Mouse (Mus musculus): ENCODE measurements at regions not wholly inside any gene's neighbourhood (a gene's known extent, or its start where the extent isn't known, plus 50 kb on each side); places are given as distances from the start of the nearest gene placed in this dataset.

DNA sequence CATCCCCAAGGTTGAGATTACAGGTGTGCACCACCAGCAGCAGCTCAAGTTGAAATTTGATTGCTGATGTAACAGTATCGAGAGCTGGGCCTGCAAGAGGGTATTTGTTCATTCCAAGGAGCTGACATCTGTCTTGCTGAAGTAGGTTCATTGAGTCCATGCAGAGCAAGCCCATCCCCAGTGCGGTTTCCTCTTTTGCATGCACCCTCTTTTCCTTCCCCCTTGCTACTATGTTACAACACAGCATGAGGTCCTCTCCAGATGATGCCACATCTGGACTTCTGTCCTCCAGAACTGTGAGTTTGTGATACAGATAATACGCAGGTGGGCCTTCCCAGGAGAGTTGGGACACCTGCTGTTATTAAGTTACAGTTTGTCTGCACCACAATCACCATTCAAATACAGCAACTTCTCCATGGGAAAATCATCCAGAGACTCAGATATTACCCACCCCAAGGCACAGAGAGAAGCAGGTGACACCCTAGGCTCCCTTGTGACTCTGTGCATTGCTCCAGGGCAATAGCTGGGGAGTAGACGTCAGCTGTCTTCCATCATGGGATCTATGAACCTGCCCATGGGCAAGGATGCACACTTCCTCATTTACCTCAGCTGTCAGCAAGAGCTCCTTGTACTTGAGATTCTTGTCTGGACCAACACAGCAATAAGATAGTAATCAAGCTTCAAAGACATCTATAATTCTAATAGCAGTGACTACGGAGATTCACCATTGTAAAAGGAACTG lies 137.8 kb downstream of the Ets2 start:
- DNase-seq = no peak

DNA sequence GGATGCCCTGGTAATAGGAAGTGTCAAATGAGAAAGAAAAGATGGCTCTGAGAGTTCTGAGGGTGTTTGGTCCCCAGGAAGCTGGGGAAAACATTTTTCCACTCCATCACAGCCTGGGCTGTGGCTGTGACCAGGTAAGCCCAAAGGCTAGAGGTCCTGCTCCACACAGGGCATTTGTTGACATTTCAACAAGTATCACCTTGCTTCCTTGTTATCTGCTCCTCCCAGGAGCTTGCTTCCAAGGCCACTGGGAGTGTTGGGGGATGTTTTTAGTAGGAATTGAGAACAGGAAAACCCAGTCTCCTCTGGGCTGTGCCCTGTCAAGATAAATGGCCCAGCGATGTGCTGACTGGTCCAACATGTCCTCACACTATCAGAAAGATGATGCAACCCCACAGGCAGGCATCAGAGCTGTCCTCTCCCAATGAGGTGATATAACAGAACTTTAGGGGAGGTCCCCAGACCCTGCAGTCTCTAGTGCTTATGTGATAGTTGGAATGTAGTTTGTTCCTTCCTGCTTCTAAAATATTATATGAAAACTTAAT lies 137.1 kb downstream of the Ets2 start:
- DNase-seq = no peak

DNA sequence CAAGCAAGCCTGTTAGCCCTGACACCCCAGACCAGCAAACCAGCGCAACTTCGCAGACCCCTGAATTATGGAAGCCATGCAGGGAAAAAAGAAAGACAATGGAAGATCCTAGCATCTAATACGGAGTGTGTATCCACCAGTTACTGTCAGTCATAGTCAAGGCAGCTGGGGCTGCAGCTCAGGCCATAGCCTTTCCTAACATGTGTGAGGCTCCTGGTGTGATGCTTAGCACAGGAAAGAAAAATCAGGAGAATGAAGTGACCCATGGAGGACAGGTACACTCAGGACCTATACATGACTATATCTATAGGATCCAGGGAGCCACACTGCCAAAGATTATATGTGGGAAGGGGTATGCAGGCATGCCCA lies 136.6 kb downstream of the Ets2 start:
- no peak for DNase-seq

- DNase-seq = no peak
Observed at GRCm38 (mm10) chr16:95837723-95838477, 136.0 kb downstream of the Ets2 start.

DNA sequence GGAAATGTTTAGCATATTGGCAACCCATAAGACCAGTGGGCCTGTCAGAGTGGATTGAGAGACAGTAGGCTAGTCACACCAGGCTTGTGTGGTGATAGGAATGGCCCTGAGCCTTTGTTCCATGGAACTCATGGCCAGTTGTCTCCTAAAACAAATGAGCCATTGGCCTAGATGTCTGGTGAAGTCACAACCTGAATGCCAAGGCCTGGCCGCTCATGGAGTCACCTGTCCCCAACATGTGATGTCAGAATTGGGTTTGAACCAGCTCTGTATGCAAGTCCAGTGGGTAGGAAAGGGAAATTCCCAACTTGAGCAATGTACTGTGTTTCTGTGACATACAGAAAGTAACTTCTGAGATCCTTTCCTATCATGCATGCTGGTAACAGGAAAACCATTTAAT lies 134.1 kb downstream of the Ets2 start:
- DNase-seq = no peak

DNA sequence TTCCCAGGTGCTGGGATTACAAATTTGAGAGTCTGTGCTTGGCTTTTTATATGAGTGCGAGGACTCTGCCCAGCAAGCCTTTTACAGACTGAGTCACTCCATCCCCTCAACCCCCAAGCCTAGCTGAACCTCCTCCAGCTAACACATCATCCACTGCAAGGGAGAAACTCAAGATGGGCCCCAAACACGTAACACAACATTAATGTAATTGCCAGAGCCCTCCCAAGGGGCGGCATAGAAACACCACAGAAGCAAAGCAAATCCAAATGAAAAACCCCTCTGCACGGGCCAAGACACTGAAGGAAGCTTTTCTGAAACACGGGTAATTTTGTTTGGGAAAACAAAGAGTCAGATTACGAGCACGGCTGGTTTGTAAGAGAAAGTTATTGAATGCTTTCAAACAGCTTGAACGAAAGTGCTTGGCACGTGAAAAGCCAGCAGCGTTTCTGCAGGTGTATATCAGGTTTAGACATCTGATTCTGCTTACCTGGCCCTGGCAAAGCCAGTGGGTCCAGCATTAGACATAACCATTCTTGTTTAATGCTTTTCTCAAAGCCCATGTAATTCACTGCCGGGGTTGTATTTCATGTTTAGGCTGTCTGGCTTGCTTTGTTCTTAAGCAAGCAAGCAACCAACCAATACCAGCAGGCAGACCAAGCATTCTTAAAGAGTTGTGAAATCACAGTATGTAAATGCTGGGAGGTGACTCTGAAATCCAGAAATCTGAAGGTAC lies 132.8 kb downstream of the Ets2 start:
- no peak for DNase-seq

- no peak for DNase-seq
Observed at GRCm38 (mm10) chr16:95833455-95833854, 131.6 kb downstream of the Ets2 start.

GRCm38 (mm10) chr16:95832346-95832739 lies 130.5 kb downstream of the Ets2 start:
- DNase-seq = no peak

- DNase-seq = no peak
Observed at GRCm38 (mm10) chr16:95831566-95832345, 129.9 kb downstream of the Ets2 start.

DNA sequence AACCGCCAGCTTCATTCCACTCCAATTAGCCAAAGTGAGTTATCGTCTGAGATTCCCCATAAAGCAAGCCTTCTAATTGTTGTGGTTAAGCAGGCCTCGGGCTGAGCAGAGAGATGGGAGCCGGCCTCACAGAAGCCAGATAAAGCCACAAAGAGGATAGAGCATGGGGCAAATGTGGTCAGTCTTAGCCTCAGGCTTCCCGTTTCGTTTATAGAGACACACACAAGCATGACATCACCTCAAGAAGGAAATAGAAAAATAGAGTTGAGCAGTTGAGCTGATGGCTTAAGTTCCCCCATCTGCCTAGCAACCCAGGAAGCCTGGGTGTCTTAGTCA lies 125.5 kb downstream of the Ets2 start:
- DNase-seq = no peak

- no peak for DNase-seq
Observed at GRCm38 (mm10) chr16:95826681-95827401, 125.0 kb downstream of the Ets2 start.

GRCm38 (mm10) chr16:95825723-95826122 lies 123.8 kb downstream of the Ets2 start:
- DNase-seq = no peak

DNA sequence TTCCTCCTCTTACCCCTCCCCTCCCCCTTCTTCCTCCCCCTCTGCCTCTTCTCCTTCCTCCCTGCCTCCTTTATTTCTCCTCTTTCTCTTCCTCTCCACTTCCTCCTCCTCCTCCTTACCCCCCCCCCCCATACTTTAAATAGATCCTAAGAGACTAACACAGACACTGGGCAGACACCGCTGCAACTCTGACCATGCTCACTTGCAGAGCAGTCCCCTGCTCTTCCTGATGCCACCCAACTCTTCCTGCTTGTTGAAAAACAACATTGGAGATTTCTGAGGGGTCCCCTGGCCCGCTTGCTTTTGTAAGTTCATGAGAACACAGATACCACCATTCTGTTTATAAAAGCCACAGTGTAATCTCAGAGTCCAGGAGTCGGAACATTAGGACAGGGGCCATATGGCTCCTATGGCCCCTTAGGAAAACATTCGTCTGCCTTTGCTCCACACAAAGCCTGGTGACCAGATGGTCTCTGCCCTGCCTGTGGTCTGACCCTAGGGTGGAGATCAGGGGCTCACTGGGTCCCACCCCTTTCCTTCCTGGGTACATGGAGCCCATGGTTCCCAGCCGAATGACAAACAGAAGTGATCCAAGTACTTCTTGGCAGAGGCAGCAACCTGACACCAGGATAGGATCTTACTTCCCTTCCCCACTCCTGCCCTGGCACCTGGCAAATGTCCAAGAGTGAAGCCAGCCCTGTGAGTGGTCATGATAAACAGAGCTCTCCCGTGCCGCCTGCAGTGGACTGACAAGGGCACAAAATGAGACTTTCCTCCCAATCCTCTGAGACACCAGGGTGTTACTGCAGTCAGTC lies 123.1 kb downstream of the Ets2 start:
- peak; percentile 76 to 77 for DNase-seq

DNA sequence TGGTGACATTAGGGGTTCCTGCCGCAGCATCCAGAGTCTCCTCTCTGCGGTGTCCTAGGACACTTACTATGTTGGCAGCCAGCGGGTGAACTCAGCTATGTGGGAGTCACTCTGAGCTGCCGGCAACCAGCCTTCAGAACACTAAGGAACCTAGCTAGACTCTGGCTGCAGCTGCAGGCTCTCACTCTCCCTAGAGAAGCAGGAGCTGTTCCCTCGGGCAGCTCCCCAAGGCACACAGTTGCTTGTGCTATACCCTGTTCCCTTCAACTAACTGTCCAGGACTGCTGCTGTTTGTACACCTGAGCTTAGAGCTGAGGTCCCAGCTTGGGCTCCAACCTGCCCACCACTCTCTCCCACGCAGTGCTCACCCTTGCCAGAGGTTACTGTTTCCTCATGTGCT lies 121.9 kb downstream of the Ets2 start:
- no peak for DNase-seq

DNA sequence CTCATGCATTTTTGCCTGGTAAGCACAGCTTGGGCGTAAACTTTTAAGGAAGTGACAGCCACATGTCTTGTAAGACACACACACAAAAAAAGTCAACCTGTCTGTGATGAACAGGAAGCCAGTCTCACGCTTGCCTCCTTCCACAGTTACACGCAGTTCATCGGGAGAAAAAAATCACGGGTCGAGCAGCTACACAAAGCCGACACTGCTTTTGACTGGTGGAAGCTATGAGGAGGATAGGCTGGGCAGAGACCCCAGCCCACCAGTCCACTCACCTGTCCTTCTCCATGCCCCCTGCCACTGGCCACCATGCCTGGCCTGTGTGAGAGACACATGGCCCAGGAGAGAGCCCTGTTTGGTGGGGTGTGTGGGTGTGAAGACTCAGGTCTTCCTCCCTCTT lies 119.2 kb downstream of the Ets2 start:
- no peak for DNase-seq

DNA sequence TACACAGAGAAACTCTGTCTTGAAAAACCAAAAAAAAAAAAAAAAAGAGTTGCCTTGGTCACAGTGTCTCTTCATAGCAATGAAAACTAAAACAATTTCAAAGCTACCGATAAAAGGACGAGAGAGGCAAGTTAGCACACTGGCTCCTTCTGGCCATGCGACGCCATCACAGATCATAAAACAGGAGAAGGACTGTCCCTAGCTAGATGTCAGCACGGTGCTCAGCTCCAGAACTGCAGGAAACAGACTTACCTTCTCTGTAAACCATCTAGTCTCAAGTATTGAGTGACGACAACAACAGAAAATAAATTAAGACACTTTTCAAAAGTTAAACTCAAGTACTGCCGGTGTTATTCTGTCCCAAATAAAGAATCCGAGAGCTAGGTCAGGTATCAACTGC lies 118.7 kb downstream of the Ets2 start:
- DNase-seq = no peak

DNA sequence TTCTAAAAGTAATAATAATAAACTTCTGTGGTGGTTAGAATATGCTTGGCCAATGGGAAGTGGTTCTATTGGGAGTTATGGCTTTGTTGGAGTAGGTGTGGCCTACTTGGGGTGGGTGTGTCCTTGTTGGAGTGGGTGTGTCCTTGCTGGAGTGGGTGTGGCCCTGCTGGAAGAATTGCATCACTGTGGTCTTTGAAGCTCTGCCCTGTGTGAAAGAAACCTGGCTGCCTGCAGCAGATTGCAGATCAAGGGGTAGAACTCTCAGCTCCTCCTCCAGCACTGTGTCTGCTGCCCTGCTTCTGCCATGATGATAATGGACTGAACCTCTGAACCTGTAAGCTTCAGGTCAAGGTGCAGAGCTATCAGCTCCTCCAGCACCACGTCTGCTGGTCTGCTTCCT lies 118.1 kb downstream of the Ets2 start:
- no peak for DNase-seq

DNA sequence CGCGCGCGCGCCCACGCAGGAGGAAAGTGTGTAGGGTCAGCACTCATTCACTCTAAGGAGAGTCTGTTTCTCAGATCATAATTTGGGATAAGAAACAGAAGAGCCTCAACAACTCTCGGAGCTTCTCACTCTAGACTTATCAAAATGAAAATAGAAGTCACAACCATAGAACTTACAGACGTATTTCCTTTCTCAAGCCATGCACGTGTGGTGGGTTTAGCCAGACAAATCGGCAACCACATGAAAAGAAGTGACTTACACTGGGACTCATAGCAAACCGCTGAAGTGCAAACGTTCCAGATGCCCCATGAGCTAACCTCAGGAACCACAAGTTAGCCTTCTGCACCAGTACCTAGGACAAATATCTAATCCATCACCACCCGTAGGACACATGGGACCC lies 114.1 kb downstream of the Ets2 start:
- DNase-seq = no peak

- no peak for DNase-seq
Observed at GRCm38 (mm10) chr16:95815206-95815731, 113.4 kb downstream of the Ets2 start.

GRCm38 (mm10) chr16:95814513-95815118 lies 112.7 kb downstream of the Ets2 start:
- DNase-seq = peak; percentile 60 to 66

DNA sequence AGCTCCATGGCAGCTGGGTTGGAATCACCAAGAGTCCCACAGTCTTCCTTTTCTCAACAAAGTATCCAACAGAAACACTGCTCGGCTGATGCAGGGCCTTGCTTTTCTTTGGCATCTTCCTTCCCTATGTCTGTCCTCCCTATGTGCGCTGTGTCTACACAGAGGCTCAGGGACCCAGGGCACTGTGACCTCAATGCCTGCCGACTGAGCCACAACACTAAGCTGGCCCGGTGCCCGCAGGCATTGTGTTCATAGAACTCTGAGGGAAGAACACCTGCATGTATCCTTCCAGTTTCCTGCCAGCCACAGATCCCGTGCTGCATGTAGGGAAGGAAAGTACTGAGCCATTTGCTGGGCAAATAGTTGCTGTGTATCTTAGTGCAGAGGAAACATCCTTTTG lies 109.2 kb downstream of the Ets2 start:
- DNase-seq = peak in 1 of 2 experiments; percentile 54

All from cerebellum, postnatal 25 days (tissue).